Mouse (Mus musculus): ENCODE results near the gene Zfp296.

Gene Zfp296

DNA sequence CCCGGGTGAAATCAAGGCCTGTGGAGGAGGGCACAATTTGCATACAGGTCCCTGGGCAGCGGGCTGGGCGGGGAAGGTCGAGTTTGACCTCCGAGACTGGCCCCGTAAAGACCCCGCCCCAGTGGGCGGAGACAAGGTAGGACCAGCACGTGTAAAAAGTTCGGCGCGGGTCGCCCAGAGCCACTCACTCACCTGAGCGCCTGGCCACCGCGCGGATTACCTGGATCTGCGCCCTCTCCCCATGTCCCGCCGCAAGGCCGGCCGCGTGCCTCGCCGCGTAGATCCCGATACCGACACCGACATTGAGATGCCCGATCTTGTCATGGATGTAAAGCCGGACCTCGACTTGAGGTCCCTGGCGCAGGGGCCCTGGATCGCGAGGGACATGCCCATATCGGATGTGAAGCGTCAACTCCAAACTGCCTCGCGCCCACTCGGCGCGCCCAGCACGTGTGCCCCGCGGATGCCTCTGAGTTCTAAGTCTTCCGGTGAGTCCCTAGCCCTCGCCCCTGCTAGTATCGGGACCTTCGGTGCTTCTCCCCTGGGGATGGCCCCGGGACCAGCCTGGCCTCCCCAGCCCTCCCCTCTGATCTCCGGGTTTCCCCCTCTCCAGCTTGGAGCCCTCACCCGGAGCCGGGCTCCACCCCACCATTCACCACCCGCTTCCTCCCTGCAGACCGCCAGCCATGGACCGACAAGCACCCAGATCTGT is at the start of gene Zfp296, which contains the start of gene Gemin7:
Gene Zfp296, plus strand, starts transcription at position 147 of the 712 bp plus-strand sequence.
Gene Gemin7, minus strand, starts transcription at position 455 of the 712 bp plus-strand sequence.
- DNase-seq: peak; percentile 20

GRCm38 (mm10) chr7:19531077-19531476 is 46.0 kb upstream of the Zfp296 start:
- DNase-seq: no peak

DNA sequence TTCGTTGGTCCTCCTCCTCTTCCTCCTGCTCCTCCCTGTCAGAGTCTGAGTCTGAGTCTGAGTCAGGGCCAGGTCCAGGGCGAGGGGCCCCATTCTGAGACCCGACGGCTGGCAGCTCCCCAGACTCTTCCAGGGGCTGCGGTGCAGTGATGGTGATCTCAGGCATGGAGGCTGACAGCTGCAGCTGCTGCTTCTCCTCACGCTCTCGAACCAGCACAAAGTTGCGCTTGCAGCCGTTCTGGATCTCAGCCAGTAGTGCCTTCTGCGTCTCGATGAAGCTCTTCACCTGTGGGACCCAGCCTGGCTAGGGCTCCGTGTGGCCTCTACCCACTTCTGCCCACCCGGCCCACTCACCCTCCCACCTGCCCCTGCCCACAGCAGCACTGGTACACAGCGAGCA is 44.8 kb upstream of the Zfp296 start:
- no peak for DNase-seq

GRCm38 (mm10) chr7:19534676-19535075 is 42.4 kb upstream of the Zfp296 start:
- DNase-seq: no peak

DNA sequence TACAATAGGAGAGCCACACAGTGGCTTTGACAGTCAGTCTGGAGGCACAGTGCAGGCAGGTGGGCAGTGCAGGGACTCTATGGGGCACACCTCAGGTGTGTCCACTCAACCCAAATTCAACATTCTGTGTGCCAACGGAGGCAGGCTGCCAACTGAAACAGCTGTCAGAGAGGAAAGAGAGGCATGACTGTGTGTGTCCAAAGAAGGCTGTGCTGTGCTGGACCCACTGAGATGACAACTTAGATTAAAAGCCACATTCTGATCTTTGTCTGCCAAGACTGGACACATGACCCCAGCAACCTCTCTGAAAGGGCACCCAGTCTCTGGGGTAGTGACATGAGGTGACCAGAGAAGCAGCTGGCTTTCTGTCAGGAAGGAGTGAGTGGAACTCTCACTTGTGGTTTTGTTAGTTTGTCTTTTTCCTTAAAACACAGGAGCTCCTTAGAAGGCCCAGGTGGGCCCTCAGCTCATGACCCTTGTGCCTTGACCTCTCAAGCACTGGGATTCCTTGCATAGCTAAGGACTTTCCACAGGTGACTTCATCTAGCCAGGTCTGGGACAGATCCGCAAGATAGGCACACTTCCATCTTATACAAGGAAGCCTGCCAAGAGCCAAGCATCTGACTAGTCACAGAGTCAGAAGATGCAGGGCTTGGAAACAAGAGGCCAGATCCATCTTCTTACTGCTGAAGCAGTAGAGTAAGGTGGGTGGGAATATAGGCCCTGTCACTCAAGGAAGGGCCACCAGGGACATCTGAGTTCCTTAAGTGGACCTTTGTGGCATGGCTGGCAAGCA is 36.1 kb upstream of the Zfp296 start:
- peak; percentile 59 for DNase-seq

GRCm38 (mm10) chr7:19541681-19542154 is 35.4 kb upstream of the Zfp296 start:
- no peak for DNase-seq

GRCm38 (mm10) chr7:19542155-19542691 is 34.9 kb upstream of the Zfp296 start:
- DNase-seq: no peak

- no peak for DNase-seq
Observed at GRCm38 (mm10) chr7:19543584-19543983, 33.5 kb upstream of the Zfp296 start.

DNA sequence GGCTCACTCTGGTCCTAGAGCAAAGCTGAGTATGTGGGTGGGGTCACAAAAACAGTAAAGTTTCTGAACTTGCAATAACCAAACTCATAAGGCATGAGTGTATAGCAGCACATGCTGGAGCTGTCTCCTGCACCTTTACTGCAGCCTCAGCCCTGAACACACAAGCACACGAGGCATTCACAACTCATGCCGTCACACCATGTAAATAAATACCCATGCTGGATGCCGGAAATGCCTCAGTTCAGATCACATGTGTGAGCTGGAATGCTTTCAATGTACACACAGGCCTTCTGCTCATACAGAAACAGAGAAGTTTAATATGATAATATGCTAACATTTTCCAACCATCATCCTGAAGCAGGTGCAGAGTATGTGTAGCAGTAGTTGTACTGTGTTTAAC is 31.1 kb upstream of the Zfp296 start:
- DNase-seq: no peak

DNA sequence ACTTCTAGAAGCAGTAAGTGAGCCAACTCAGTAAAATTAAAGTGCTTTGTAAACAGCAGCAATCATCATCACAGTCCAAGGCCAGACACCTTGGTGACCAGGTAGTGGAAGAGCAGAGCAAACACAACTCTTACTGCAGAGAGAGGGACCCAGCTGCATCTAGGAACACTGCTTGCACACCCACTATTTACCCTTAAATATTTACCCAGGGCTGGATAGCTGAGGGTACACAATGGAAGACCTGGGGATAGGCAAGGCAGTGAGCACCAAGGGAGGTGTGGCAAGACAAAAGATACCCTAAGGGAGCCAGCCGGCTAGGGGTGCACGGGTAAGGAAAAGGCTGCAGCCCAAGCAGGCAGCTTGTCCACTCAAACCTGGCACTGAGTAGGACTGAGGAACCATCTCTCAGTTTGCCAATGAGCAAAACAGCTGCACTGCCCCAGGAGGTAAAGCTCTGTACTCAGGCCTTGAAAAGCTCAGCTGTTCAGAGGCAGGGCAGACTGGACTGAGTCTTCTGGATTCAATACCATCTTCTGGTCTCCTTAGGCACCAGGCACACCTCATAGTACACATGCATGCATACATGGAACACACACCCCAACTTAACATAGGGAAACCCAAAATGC is 29.6 kb upstream of the Zfp296 start:
- no peak for DNase-seq

- no peak for DNase-seq
Observed at GRCm38 (mm10) chr7:19549394-19549793, 27.7 kb upstream of the Zfp296 start.

DNA sequence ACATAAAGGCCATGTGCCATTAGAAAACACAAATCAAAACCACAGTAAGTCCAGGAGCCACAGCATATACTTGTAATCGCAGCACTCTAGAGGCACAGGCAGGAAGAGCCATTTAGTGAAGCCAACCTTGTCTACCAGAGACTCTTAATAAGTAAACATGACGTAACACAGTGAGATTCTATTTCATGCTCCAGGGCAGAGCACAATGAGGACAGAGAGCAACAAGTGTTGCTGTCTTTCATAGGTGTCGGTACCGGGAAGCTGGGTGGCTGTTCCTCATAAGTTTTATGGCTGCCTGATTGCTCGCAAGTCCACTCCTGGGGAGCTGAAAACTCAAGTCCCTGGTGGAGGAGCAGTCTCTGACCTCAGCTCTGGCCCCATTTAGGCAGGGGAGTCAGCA is 25.5 kb upstream of the Zfp296 start:
- DNase-seq: no peak

- no peak for DNase-seq
Observed at GRCm38 (mm10) chr7:19552443-19552842, 24.6 kb upstream of the Zfp296 start.

GRCm38 (mm10) chr7:19554168-19554567 is 22.9 kb upstream of the Zfp296 start:
- no peak for DNase-seq

- DNase-seq: no peak
Observed at GRCm38 (mm10) chr7:19557086-19557485, 20.0 kb upstream of the Zfp296 start.

DNA sequence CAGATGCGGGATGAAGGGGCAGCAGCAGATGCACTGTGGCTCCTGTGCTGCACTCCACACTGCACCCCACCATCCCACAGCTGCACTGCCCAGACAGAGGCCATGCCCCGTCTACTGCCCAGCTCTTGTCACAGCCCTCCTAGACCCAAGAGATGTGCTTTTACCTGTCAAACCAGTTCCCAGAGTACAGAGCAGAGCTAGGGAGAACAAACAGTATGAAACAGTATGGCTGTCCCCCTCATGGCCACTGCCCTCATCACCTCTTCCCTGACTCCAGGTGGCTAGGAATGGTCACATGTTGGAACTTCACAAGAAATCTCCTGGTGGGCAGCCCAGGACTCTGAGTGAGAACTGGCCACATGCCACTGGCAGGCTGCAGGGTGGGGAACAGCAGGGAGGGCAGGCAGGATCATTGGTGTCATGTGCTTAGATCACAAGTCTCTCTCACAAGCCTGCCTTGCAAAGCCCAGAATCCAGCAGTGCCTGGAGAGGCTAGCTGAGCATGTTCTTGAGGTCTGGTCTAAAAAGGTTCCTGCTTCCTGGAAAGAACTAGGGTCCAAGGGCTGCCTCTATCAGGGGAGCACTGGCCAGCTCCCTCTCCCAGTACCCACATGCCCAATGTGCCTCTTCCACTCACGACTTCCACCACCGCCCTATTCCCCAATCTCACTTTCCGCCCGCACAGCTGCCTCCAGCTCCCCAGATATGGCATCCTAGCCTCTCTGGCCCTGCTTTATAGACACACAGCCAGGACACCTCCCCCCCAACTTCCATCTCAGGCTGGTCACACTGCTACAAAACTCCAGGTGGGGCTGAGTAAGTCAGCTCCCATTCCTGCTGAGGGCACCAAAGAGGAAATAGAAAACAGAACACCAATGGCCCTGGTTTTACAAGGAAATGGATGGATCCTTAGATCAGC is 18.8 kb upstream of the Zfp296 start:
- no peak for DNase-seq

- DNase-seq: no peak
Observed at GRCm38 (mm10) chr7:19558965-19559364, 18.1 kb upstream of the Zfp296 start.

- no peak for DNase-seq
Observed at GRCm38 (mm10) chr7:19560491-19561260, 16.4 kb upstream of the Zfp296 start.

GRCm38 (mm10) chr7:19561431-19561764 is 15.7 kb upstream of the Zfp296 start:
- no peak for DNase-seq

- peak; percentile 93 for DNase-seq
Observed at GRCm38 (mm10) chr7:19561765-19562642, 15.1 kb upstream of the Zfp296 start.

All from lung, postnatal 14 days (tissue).